Mouse (Mus musculus): ENCODE results near the gene Adamts17. TPM values are rescaled to one million over a fixed set of nuclear protein-coding genes. Genes with fewer than 3 reads are reported as not detected.

Gene Adamts17
- polyA plus RNA-seq, 1 experiment from 2014 or later = 3.4 TPM

DNA sequence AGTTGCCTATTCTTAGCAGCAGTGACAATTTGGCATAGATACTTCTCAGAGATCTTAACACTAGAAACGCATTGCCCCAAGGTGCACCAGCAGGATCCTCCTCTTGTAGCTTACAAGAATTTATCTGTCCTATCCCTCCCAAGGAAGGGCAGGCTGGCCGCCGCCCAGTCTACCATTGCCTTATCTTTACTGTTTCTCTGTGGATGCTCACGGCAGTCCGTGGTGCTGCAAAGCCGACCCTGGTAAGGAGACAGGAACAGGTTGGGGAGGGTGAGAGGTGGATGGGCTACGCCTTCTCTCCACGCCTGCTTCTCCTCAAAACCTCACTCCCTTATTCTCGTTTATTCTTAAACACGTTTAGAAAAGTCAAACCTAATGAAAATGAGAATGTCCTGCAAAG is 195.7 kb downstream of the Adamts17 start:
- Histone ChIP-seq H3K4me1 (ENCODE audit: control insufficient read depth, insufficient read depth, low read length) (no peaks in the 10 kb centered on the region), H3K36me3 (ENCODE audit: control insufficient read depth, insufficient read depth, low read length) (no peaks in the 10 kb centered on the region), H3K4me2 (ENCODE audit: low read length) (no peak overlapping the region), H3K9ac (ENCODE audit: low read depth, low read length) (no peak overlapping the region), H3K27ac (ENCODE audit: low read length) (no peak overlapping the region), H3K4me3 (ENCODE audit: low read depth, low read length) (no peak overlapping the region), H3K27me3 (ENCODE audit: control insufficient read depth, insufficient read depth, low read depth, low read length) (no peaks in the 10 kb centered on the region), H3K9me3 (replicated peaks; ENCODE audit: control insufficient read depth, low read length, poor library complexity, severe bottlenecking) (no peaks in the 10 kb centered on the region)
- no peak for ATAC-seq
- 96% methylated on average over 10 of the region's 10 CpGs for WGBS

- no peaks in the 10 kb centered on the region for H3K27me3 ChIP-seq (ENCODE audit: control insufficient read depth, insufficient read depth, low read depth, low read length)
- no peaks in the 10 kb centered on the region for H3K36me3 ChIP-seq (ENCODE audit: control insufficient read depth, insufficient read depth, low read length)
- no peak overlapping the region for H3K9ac ChIP-seq (ENCODE audit: low read depth, low read length)
- no peak overlapping the region for H3K4me3 ChIP-seq (ENCODE audit: low read depth, low read length)
- H3K4me1 ChIP-seq (ENCODE audit: control insufficient read depth, insufficient read depth, low read length) = no peaks in the 10 kb centered on the region
- H3K9me3 ChIP-seq (replicated peaks; ENCODE audit: control insufficient read depth, low read length, poor library complexity, severe bottlenecking) = no peaks in the 10 kb centered on the region
- H3K4me2 ChIP-seq (ENCODE audit: low read length) = no peak overlapping the region
- no peak overlapping the region for H3K27ac ChIP-seq (ENCODE audit: low read length)
- ATAC-seq = no peak
- whole genome bisulfite sequencing = 95% methylated on average over 5 of the region's 5 CpGs
Measured at GRCm38 (mm10) chr7:67035661-67036060, 196.1 kb downstream of the Adamts17 start.

DNA sequence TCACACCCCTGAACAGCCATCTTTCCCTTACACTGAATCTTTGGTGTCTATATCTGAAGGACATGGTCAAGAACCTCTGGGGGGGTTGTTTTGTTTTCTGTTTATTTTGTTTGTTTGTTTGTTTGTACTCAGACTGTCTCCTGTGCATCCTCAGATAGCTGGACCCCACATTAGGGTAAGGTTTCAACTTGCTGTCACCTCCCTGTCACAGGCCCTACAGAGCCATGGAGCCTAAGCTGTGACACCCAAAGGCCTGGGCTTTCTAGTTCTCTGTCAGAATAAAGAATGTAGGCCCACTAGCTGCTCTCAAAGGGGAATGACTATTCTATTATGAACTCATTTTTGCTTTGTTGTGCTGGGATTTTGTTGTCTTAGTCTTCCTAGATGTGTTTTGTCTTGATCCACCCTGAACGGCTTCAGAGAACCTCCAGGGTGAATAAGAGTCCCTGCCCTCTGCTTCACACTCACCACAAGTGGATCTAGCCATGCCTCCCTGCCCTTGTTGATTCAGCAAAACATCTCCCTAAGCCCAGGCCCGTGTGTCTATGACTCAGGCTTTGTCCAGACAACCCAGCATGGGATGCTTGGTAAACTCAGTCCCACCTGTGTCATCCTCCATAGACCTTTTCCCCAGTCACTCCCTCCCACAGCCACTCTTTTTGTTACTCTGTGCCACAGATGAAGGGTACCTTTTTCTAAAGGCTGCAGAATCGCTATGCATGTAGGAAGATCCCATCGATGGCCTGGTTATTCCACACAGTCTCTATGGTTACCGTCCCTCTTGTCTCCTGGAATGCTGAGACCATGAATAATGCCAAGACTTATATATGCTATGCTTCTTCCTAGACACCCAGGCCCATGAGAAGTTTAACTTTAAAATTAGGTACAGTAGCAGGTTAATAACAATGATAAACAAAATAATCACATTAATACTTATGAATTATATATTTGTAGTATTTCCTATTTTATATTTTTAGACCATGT is 197.3 kb downstream of the Adamts17 start:
- H3K9ac ChIP-seq (ENCODE audit: low read depth, low read length) = no peak overlapping the region
- no peaks in the 10 kb centered on the region for H3K27me3 ChIP-seq (ENCODE audit: control insufficient read depth, insufficient read depth, low read depth, low read length)
- H3K27ac ChIP-seq (ENCODE audit: low read length) = no peak overlapping the region
- WGBS = 56% methylated on average over 5 of the region's 5 CpGs
- H3K4me2 ChIP-seq (ENCODE audit: low read length) = no peak overlapping the region
- H3K9me3 ChIP-seq (replicated peaks; ENCODE audit: control insufficient read depth, low read length, poor library complexity, severe bottlenecking) = no peaks in the 10 kb centered on the region
- no peak for ATAC-seq
- no peak overlapping the region for H3K4me3 ChIP-seq (ENCODE audit: low read depth, low read length)
- H3K36me3 ChIP-seq (ENCODE audit: control insufficient read depth, insufficient read depth, low read length) = no peaks in the 10 kb centered on the region
- H3K4me1 ChIP-seq (ENCODE audit: control insufficient read depth, insufficient read depth, low read length) = no peaks in the 10 kb centered on the region

DNA sequence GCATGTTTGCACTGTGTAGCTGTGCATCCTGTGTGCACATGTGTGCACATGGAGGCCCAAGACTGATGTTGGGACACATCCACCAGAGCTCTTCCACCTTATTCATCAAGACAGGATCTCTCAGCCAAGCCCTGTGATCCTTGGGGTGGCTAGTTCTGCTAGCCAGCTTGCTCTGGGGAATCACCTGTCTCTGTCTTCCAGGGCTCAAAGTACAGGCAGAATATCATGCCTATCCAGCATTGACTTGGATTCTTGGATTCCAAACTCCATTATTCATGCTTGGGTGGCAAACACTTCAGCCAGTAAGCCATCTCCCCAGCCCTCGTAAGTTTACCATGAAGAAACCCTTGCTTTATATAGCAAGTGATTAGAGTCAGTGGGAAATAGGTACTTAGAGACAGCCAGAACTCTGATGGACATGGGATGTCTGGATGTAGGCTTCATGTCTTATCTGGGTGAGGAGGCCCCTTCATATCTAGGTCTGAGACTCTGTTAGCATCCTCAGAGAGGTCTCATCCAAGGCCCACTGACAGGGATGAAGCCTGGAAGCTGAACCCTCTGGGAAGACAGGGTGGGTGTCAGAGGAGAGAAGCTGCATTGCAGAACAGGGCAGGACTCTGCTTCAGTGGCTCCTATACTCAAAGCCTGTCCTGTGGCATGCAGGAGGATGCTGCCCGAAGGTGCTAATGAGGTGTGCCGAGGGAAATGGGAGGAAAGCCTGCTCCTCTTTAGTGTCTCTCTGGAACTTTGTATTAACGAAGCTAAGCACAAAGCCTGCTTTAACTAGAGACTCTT is 198.4 kb downstream of the Adamts17 start:
- Histone ChIP-seq H3K4me1 (ENCODE audit: control insufficient read depth, insufficient read depth, low read length) (no peaks in the 10 kb centered on the region), H3K4me2 (ENCODE audit: low read length) (no peak overlapping the region), H3K36me3 (ENCODE audit: control insufficient read depth, insufficient read depth, low read length) (no peaks in the 10 kb centered on the region), H3K9me3 (replicated peaks; ENCODE audit: control insufficient read depth, low read length, poor library complexity, severe bottlenecking) (no peaks in the 10 kb centered on the region), H3K27me3 (ENCODE audit: control insufficient read depth, insufficient read depth, low read depth, low read length) (no peaks in the 10 kb centered on the region), H3K4me3 (ENCODE audit: low read depth, low read length) (no peak overlapping the region), H3K9ac (ENCODE audit: low read depth, low read length) (no peak overlapping the region), H3K27ac (ENCODE audit: low read length) (no peak overlapping the region)
- ATAC-seq = no peak
- WGBS = 81% methylated on average over 4 of the region's 4 CpGs

- H3K9me3 ChIP-seq (replicated peaks; ENCODE audit: control insufficient read depth, low read length, poor library complexity, severe bottlenecking) = no peaks in the 10 kb centered on the region
- ATAC-seq = no peak
Measured at GRCm38 (mm10) chr7:67039143-67039542, 199.6 kb downstream of the Adamts17 start.

DNA sequence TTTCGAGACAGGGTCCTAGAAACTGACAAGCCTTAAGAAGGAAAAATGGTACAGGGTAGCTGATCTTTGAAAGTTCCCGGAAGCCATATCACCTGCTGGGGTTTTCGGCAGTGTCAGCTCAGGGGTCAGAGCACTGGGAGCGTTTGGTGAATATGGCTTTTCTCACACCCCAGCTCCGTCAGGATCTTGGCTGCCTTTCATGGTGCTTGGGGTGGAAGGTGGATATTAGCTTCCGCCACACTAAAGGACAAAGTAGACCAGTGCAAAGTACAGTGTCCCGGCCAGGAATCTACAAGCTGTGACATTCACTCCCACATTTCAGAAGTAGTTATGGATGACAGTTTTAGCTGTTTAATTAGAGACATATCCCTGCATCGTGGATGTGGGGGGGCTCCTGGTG is 200.3 kb downstream of the Adamts17 start:
- Histone ChIP-seq H3K4me2 (ENCODE audit: low read length) (no peak overlapping the region), H3K27ac (ENCODE audit: low read length) (no peak overlapping the region), H3K9me3 (replicated peaks; ENCODE audit: control insufficient read depth, low read length, poor library complexity, severe bottlenecking) (no peaks in the 10 kb centered on the region), H3K4me3 (ENCODE audit: low read depth, low read length) (no peak overlapping the region), H3K36me3 (ENCODE audit: control insufficient read depth, insufficient read depth, low read length) (no peaks in the 10 kb centered on the region), H3K27me3 (ENCODE audit: control insufficient read depth, insufficient read depth, low read depth, low read length) (no peaks in the 10 kb centered on the region), H3K4me1 (ENCODE audit: control insufficient read depth, insufficient read depth, low read length) (no peaks in the 10 kb centered on the region), H3K9ac (ENCODE audit: low read depth, low read length) (no peak overlapping the region)
- 64% methylated on average over 8 of the region's 8 CpGs for WGBS
- ATAC-seq = no peak

More at GRCm38 (mm10) chr7:67039143-67039542, 199.6 kb downstream of the Adamts17 start:
- H3K27me3 ChIP-seq (ENCODE audit: control insufficient read depth, insufficient read depth, low read depth, low read length) = no peaks in the 10 kb centered on the region
- no peak overlapping the region for H3K9ac ChIP-seq (ENCODE audit: low read depth, low read length)
- WGBS = 79% methylated on average over 3 of the region's 3 CpGs
- H3K4me2 ChIP-seq (ENCODE audit: low read length) = no peak overlapping the region
- H3K36me3 ChIP-seq (ENCODE audit: control insufficient read depth, insufficient read depth, low read length) = no peaks in the 10 kb centered on the region
- no peak overlapping the region for H3K27ac ChIP-seq (ENCODE audit: low read length)
- no peaks in the 10 kb centered on the region for H3K4me1 ChIP-seq (ENCODE audit: control insufficient read depth, insufficient read depth, low read length)
- no peak overlapping the region for H3K4me3 ChIP-seq (ENCODE audit: low read depth, low read length)

GRCm38 (mm10) chr7:67041685-67042084 is 202.2 kb downstream of the Adamts17 start:
- no peaks in the 10 kb centered on the region for H3K9me3 ChIP-seq (replicated peaks; ENCODE audit: control insufficient read depth, low read length, poor library complexity, severe bottlenecking)
- H3K9ac ChIP-seq (ENCODE audit: low read depth, low read length) = no peak overlapping the region
- 0 out of 2 replicates have a peak, but pooled peaks cover 3% of the 10 kb centered on the region for H3K4me1 ChIP-seq (ENCODE audit: control insufficient read depth, insufficient read depth, low read length)
- no peaks in the 10 kb centered on the region for H3K36me3 ChIP-seq (ENCODE audit: control insufficient read depth, insufficient read depth, low read length)
- H3K27me3 ChIP-seq (ENCODE audit: control insufficient read depth, insufficient read depth, low read depth, low read length) = no peaks in the 10 kb centered on the region
- H3K4me3 ChIP-seq (ENCODE audit: low read depth, low read length) = no peak overlapping the region
- no peak overlapping the region for H3K27ac ChIP-seq (ENCODE audit: low read length)
- 93% methylated on average over 3 of the region's 3 CpGs for WGBS
- H3K4me2 ChIP-seq (ENCODE audit: low read length) = no peak overlapping the region
- ATAC-seq = no peak

DNA sequence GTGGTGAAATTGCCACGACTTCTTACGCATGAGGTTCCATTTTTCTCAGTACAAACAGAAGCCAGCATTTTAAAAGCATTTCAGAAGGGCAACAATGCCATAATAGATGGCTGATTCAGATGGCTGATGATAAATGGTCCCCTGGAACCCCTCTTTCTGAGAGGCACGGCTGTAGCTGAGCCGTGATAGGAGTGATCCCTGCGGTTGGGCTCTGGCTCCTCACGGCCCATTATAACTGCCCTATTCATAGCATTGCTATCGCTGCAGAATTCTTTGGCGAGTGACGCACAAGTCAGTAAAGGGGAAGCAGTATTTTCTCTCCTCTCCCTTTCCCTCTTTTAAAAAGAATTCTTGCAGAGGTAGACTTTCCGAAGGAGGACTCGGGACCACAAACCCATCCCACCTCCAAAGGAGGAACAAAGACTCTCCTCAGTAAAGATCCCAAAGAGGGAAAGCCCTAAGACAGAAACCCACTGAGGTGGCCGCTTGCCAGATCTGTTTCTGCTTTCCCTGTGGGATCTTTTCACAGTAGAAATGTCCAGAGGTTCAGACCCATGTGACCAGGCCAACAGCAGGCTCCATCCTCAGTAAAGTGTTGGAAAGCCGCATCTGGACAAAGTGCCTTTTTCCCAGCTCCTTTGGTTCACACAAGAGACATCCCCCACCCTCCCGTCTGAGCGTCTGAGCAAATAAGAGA is 204.7 kb downstream of the Adamts17 start:
- no peak for ATAC-seq
- WGBS = 84% methylated on average over 15 of the region's 15 CpGs
- no peak overlapping the region for H3K27ac ChIP-seq (ENCODE audit: low read length)
- H3K36me3 ChIP-seq (ENCODE audit: control insufficient read depth, insufficient read depth, low read length) = no peaks in the 10 kb centered on the region
- 0 out of 2 replicates have a peak, but pooled peaks cover 3% of the 10 kb centered on the region for H3K4me1 ChIP-seq (ENCODE audit: control insufficient read depth, insufficient read depth, low read length)
- H3K9ac ChIP-seq (ENCODE audit: low read depth, low read length) = no peak overlapping the region
- H3K4me3 ChIP-seq (ENCODE audit: low read depth, low read length) = no peak overlapping the region
- no peaks in the 10 kb centered on the region for H3K27me3 ChIP-seq (ENCODE audit: control insufficient read depth, insufficient read depth, low read depth, low read length)
- H3K9me3 ChIP-seq (replicated peaks; ENCODE audit: control insufficient read depth, low read length, poor library complexity, severe bottlenecking) = no peaks in the 10 kb centered on the region
- no peak overlapping the region for H3K4me2 ChIP-seq (ENCODE audit: low read length)
